Mouse (Mus musculus) spleen, postnatal 14 days (tissue): ENCODE data around the gene Srd5a3.

Source experiments
- DNase-seq, 2 experiments: peaks; one replicate each; pipeline ENCODE4 v3.0.0; 2021 to 2022; ENCODE audit warnings: low spot score in 2 of 2

Srd5a3 gene

GRCm38 (mm10) chr5:76193075-76193474, 53.0 kb downstream of the Srd5a3 start:
- no peak for DNase-seq

DNA sequence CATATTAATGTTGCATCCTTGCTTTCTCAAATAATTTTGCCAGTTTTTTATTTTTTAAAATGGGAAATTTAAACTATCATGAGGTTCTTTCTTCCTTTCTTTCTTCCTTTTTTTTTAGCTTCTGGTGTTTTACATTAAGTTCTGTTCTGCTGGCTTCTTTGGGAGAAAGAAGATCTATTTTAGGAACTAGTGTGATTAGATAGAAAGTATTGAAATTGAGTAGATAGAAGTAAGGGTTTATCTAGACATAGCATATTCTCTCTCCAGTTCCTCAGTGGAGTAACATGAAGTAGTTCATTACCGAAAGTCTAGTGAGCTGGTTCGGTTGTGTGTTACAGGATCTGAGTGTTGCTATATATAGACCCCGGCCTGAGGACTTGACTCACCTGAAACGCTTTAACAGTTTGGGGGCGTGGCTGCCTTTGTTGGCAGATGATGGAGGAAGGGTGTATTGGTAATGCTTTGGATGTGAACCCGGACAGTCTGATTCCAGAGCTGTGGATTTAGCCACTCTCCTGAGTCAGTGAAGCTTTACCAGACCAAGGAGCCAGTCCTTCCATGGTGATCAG, 54.4 kb downstream of the Srd5a3 start:
- DNase-seq = no peak

DNA sequence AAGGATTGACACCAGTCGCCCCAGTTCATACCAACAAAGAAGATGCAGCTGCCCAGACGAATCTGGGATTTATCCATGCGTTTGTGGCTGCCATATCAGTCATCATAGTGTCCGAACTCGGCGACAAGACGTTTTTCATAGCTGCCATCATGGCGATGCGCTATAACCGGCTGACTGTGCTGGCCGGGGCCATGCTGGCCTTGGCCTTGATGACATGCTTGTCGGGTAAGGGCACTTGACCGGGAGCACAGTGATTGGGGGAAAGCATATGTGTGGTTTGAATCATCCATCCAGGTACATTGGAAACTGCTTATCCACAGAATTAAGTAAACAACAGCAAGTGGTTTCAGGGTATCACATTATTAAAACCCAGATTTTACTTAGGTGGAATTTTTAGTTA, 59.3 kb downstream of the Srd5a3 start:
- DNase-seq = no peak

GRCm38 (mm10) chr5:76203171-76203570, 63.1 kb downstream of the Srd5a3 start:
- DNase-seq = no peak
